In the genomic region with DNA sequence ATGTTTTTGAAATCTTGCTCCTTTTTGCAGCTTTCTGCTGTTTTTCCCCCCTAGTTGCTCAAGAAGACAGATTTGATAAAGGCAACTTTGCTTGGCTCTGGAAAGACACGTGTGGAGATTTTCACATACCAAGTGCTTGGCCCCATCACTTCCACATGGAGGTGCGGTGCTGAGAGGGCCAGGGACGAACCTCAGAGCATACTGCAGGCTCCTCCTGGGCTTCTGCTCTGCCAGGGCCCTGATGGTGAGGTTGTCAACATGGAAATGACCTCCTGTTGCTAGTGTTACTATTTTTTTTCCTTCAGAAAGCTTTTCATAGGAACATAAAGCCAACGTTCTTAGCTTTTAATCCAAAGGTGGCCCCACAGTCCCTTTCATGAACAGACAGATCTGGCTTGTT, we compare ENCODE assay signal across 21 mouse cellular contexts.
A peak's percentile ranks its signal among the peaks of the same experiment; 100 is the strongest.
DNase-seq lines count a peak whose midpoint lies in the region; ATAC-seq and TF ChIP-seq lines count a peak whose summit lies in the region.
"Had no signal": no experiment of that assay in that cellular context is flagged by ENCODE, and none has a peak within 500 bp of the region (broad histone marks: within the 10 kb centered on the region; RNA-seq: fewer than 3 reads in every experiment).

No protein-coding gene starts in this region.

- H3K9me3 ChIP-seq in heart, embryonic 12.5 days (replicated peaks), result no peaks in the 10 kb centered on the region
- H3K9me3 ChIP-seq in intestine, embryonic 15.5 days, result no peaks in the 10 kb centered on the region
- H3K9me3 ChIP-seq in intestine, embryonic 16.5 days (ENCODE audit: control insufficient read depth, low read length), result no peaks in the 10 kb centered on the region
- no peaks in the 10 kb centered on the region for H3K9me3 ChIP-seq in limb, embryonic 10.5 days (replicated peaks)
- no peaks in the 10 kb centered on the region for H3K9me3 ChIP-seq in midbrain, embryonic 11.5 days (ENCODE audit: control insufficient read depth, low read length)
- H3K9me3 ChIP-seq: liver, embryonic 15.5 days had no signal

- H3K4me1 ChIP-seq in heart, embryonic 12.5 days (replicated peaks), result peaks cover 46% of the 10 kb centered on the region
- H3K4me1 ChIP-seq in heart, adult 2 months (ENCODE audit: control insufficient read depth, insufficient read depth, low read length), result peaks cover 14% of the 10 kb centered on the region
- H3K4me1 ChIP-seq in intestine, embryonic 15.5 days (replicated peaks), result peaks cover 13% of the 10 kb centered on the region
- peaks cover 12% of the 10 kb centered on the region; the same call in 1 of the 2 replicates for H3K4me1 ChIP-seq in intestine, embryonic 16.5 days (ENCODE audit: control insufficient read depth, insufficient read depth, low read length)
- peaks cover 40% of the 10 kb centered on the region for H3K4me1 ChIP-seq in limb, embryonic 10.5 days
- H3K4me1 ChIP-seq in midbrain, embryonic 11.5 days (ENCODE audit: control insufficient read depth, insufficient read depth, low read length), result peaks cover 3% of the 10 kb centered on the region; the same call in 1 of the 2 replicates
- H3K4me1 ChIP-seq: liver, embryonic 15.5 days had no signal

- ATAC-seq in heart, embryonic 12.5 days (ENCODE audit: insufficient number of reproducible peaks, low FRiP score), result no peak
- no peak for ATAC-seq in intestine, embryonic 15.5 days
- ATAC-seq in intestine, embryonic 16.5 days, result no peak
- ATAC-seq in midbrain, embryonic 11.5 days (ENCODE audit: low FRiP score), result no peak
- ATAC-seq: CD4-positive, CD25-positive, alpha-beta regulatory T cell, adult 4 months; forebrain, embryonic 14.5 days; midbrain, embryonic 16.5 days had no signal

- no peak for DNase-seq in heart, adult 2 months
- peak; percentile 51 for DNase-seq in brain, adult 2 months (ENCODE audit: low read depth, low spot score)
- DNase-seq in limb, embryonic 10.5 days (ENCODE audit: low spot score), result no peak
- no peak for DNase-seq in midbrain, embryonic 11.5 days (ENCODE audit: low spot score, missing footprints)
- no peak for DNase-seq in right cerebral cortex, adult 2 months (ENCODE audit: low spot score in 2 of 2)
- DNase-seq: adrenal gland, adult 2 months; adrenal gland, postnatal 36 days; gastrocnemius, adult 2 months; gastrocnemius, postnatal 36 days; heart, adult 18-20 months; kidney, adult 11 months; kidney, postnatal 25 days; lung, embryonic 14.5 days; lung, postnatal 14 days had no signal

- no peak for TF ChIP-seq POLR2A in heart, adult 2 months (IDR thresholded peaks at IDR 0.05; ENCODE audit: insufficient read depth, low read depth, low read length)

- intact Hi-C loops in heart, adult 2 months (cut with DNase I), result no loop called here

- WGBS in heart, embryonic 12.5 days, result 27% methylated on average over 4 of the region's 4 CpGs
- 71% methylated on average over 4 of the region's 4 CpGs for WGBS in heart, adult 2 months
- WGBS in intestine, embryonic 15.5 days, result 47% methylated on average over 4 of the region's 4 CpGs
- WGBS in intestine, embryonic 16.5 days, result 56% methylated on average over 4 of the region's 4 CpGs
- WGBS in limb, embryonic 10.5 days, result 33% methylated on average over 4 of the region's 4 CpGs
- 70% methylated on average over 4 of the region's 4 CpGs for WGBS in midbrain, embryonic 11.5 days

- no peaks in the 10 kb centered on the region for H3K36me3 ChIP-seq in heart, embryonic 12.5 days
- H3K36me3 ChIP-seq in heart, adult 2 months (ENCODE audit: control insufficient read depth, insufficient read depth, low read length), result peaks cover 7% of the 10 kb centered on the region
- no peaks in the 10 kb centered on the region for H3K36me3 ChIP-seq in intestine, embryonic 15.5 days
- no peaks in the 10 kb centered on the region for H3K36me3 ChIP-seq in intestine, embryonic 16.5 days (ENCODE audit: control insufficient read depth, insufficient read depth, low read length)
- no peaks in the 10 kb centered on the region for H3K36me3 ChIP-seq in limb, embryonic 10.5 days
- H3K36me3 ChIP-seq in midbrain, embryonic 11.5 days (ENCODE audit: control insufficient read depth, insufficient read depth, low read length), result no peaks in the 10 kb centered on the region
- H3K36me3 ChIP-seq: liver, embryonic 15.5 days had no signal

- no peak overlapping the region for H3K4me2 ChIP-seq in heart, embryonic 12.5 days
- H3K4me2 ChIP-seq in intestine, embryonic 15.5 days (replicated peaks), result no peak overlapping the region
- H3K4me2 ChIP-seq in intestine, embryonic 16.5 days (ENCODE audit: low read depth, low read length), result no peak overlapping the region
- H3K4me2 ChIP-seq in midbrain, embryonic 11.5 days, result no peak overlapping the region
- H3K4me2 ChIP-seq: liver, embryonic 15.5 days; lung, embryonic 14.5 days had no signal

- H3K79me2 ChIP-seq in heart, adult 2 months (replicated peaks; ENCODE audit: control insufficient read depth, insufficient read depth, low read length), result no peaks in the 10 kb centered on the region

- H3K9ac ChIP-seq in heart, embryonic 12.5 days, result no peak overlapping the region
- H3K9ac ChIP-seq in heart, adult 2 months (ENCODE audit: low read depth, low read length), result no peak overlapping the region
- no peak overlapping the region for H3K9ac ChIP-seq in intestine, embryonic 15.5 days
- no peak overlapping the region for H3K9ac ChIP-seq in intestine, embryonic 16.5 days (ENCODE audit: low read depth, low read length)
- H3K9ac ChIP-seq in midbrain, embryonic 11.5 days (ENCODE audit: low read length), result no peak overlapping the region
- H3K9ac ChIP-seq: liver, embryonic 15.5 days; lung, embryonic 14.5 days had no signal

- H3K27ac ChIP-seq in heart, embryonic 12.5 days (ENCODE audit: poor library complexity, severe bottlenecking), result peak overlapping the region; percentile 36; the same call in 1 of the 2 replicates
- no peak overlapping the region for H3K27ac ChIP-seq in heart, adult 2 months
- 0 out of 2 replicates have a peak overlapping the region, but pooled peaks have one; percentile 14 for H3K27ac ChIP-seq in intestine, embryonic 15.5 days
- H3K27ac ChIP-seq in intestine, embryonic 16.5 days (ENCODE audit: low read length), result no peak overlapping the region
- H3K27ac ChIP-seq in limb, embryonic 10.5 days, result peak overlapping the region; percentile 27
- H3K27ac ChIP-seq in midbrain, embryonic 11.5 days (ENCODE audit: low read depth, low read length), result no peak overlapping the region
- H3K27ac ChIP-seq: gastrocnemius, adult 2 months; liver, embryonic 15.5 days had no signal

- no peak for TF ChIP-seq EP300 in heart, adult 2 months (IDR thresholded peaks at IDR 0.05; ENCODE audit: insufficient read depth, low read depth, low read length)

- no peaks in the 10 kb centered on the region for H3K27me3 ChIP-seq in heart, embryonic 12.5 days (replicated peaks)
- no peaks in the 10 kb centered on the region for H3K27me3 ChIP-seq in heart, adult 2 months (ENCODE audit: control insufficient read depth, insufficient read depth, low read length)
- no peaks in the 10 kb centered on the region for H3K27me3 ChIP-seq in intestine, embryonic 15.5 days (replicated peaks)
- no peaks in the 10 kb centered on the region for H3K27me3 ChIP-seq in intestine, embryonic 16.5 days (replicated peaks; ENCODE audit: control insufficient read depth, insufficient read depth, low read length)
- no peaks in the 10 kb centered on the region for H3K27me3 ChIP-seq in limb, embryonic 10.5 days (ENCODE audit: low read depth, poor library complexity, severe bottlenecking)
- H3K27me3 ChIP-seq in midbrain, embryonic 11.5 days (ENCODE audit: control insufficient read depth, insufficient read depth, low read length), result no peaks in the 10 kb centered on the region
- H3K27me3 ChIP-seq: liver, embryonic 15.5 days had no signal

- no peak for TF ChIP-seq CTCF in heart, adult 2 months (IDR thresholded peaks at IDR 0.05)

- no peak overlapping the region for H3K4me3 ChIP-seq in heart, embryonic 12.5 days
- no peak overlapping the region for H3K4me3 ChIP-seq in heart, adult 2 months
- no peak overlapping the region for H3K4me3 ChIP-seq in intestine, embryonic 15.5 days (replicated peaks)
- no peak overlapping the region for H3K4me3 ChIP-seq in intestine, embryonic 16.5 days (ENCODE audit: low read length)
- no peak overlapping the region for H3K4me3 ChIP-seq in limb, embryonic 10.5 days
- H3K4me3 ChIP-seq in midbrain, embryonic 11.5 days (ENCODE audit: low read depth, low read length), result no peak overlapping the region
- H3K4me3 ChIP-seq: gastrocnemius, adult 2 months; liver, embryonic 15.5 days had no signal

Comparison
In these comparisons a context has a peak if more than half of its experiments do, and no peak if none do; other contexts are left out.
1. H3K27ac ChIP-seq: peak in heart, embryonic 12.5 days (single experiment), intestine, embryonic 15.5 days (single experiment) and limb, embryonic 10.5 days (single experiment); none in heart, adult 2 months (single experiment), intestine, embryonic 16.5 days (single experiment) and midbrain, embryonic 11.5 days (single experiment).